Mouse (Mus musculus): ENCODE results near the gene Nynrin. TPM values are rescaled to one million over a fixed set of nuclear protein-coding genes. Genes with fewer than 3 reads are reported as not detected.

The Nynrin gene
- total RNA-seq (2012; rRNA removed), result 7.1 and 10.4 TPM in 2 replicates

DNA sequence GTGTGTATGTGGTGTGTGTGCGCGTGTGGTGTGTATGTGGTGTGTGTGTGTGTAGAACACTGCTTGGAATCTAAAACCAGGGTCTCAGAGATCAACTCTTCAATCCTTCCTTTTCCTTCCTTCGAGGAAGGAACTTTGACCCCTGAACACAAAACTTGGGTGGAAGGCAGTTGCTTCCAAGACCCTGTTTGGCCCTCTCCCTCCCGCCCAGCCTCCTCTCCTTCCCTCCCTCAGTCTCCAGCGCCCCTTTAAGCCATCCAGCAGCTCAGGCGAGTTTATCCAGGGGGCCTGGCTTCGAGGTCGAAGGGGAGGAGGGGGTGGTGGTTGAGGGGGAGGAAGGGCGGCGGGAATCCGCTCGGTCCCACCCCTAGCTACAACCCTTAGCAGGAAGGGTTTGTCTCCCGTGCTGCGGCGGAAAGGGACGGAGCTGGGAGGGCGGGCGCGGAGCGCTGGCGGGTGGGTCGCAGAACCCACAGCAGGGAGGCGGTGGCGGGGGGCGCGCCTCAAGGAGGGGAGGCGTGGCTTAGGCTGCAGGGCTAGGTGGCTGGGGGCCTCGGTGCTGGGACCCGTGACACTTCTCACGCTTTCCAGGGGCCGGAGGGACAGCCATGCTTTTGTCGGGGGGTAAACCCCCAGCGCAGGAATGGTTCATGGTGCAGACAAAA is at the start of gene Nynrin:
Gene Nynrin, plus strand, starts transcription at position 390 of the 665 bp plus-strand sequence.
- peak within 1 kb of the TSS; percentile 45 for H3K27ac ChIP-seq (ENCODE audit: insufficient read depth, low read depth, low read length, poor library complexity, severe bottlenecking)
- no peak for TF ChIP-seq HCFC1 (IDR thresholded peaks at IDR 0.05; ENCODE audit: borderline replicate concordance, insufficient read depth, low read length)
- TF ChIP-seq CHD2 (IDR thresholded peaks at IDR 0.05; ENCODE audit: low read depth, low read length), result no peak
- TF ChIP-seq ZNF384 (IDR thresholded peaks at IDR 0.05; ENCODE audit: low read depth, low read length), result no peak
- no peak for TF ChIP-seq MAFK (IDR thresholded peaks at IDR 0.05; ENCODE audit: insufficient read depth, low read depth, low read length)
- no peak for TF ChIP-seq ZC3H11A (IDR thresholded peaks at IDR 0.05; ENCODE audit: borderline replicate concordance, low read depth, low read length)

DNA sequence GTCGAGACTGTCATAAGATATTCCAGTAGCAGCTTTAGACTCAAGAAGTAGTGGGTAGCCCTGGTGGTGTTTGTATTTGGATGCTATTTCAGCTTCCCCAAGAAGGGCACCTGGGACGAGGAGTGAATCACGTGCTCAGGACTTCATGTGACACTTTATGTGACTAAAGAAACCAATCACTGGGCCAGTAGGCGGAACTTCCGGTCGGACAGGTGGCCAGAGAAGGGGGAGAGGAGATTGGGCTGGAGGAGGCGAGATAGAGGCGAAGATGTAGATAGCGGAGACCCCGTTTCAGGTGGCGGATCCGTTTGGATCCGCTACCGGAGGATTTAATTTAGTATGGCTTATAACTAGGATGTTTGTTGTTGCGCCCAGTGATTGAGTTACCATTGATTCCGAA is 38.9 kb upstream of the Nynrin start:
- no peak for TF ChIP-seq MAFK (IDR thresholded peaks at IDR 0.05; ENCODE audit: insufficient read depth, low read depth, low read length)
- no peak for TF ChIP-seq HCFC1 (IDR thresholded peaks at IDR 0.05; ENCODE audit: borderline replicate concordance, insufficient read depth, low read length)
- TF ChIP-seq CHD2 (IDR thresholded peaks at IDR 0.05; ENCODE audit: low read depth, low read length), result no peak
- no peak for TF ChIP-seq ZC3H11A (IDR thresholded peaks at IDR 0.05; ENCODE audit: borderline replicate concordance, low read depth, low read length)
- TF ChIP-seq ZNF384 (IDR thresholded peaks at IDR 0.05; ENCODE audit: low read depth, low read length), result no peak
- in situ Hi-C loops (cut with MboI; ENCODE audit: low sequenced_read_pairs in 2 of 2, unreplicated experiment in 2 of 2), result no loop called here
- H3K9ac ChIP-seq (ENCODE audit: insufficient read depth, low read depth, low read length, poor library complexity, severe bottlenecking), result peak overlapping the region; percentile 66
- peaks cover 2% of the 10 kb centered on the region; the same call in 1 of the 2 replicates for H3K9me3 ChIP-seq (ENCODE audit: control insufficient read depth, insufficient read depth, low read depth, low read length)
- H3K4me3 ChIP-seq (ENCODE audit: insufficient read depth in 1 of 2, low read depth in 1 of 2, low read length in 2 of 2, poor library complexity in 1 of 2, severe bottlenecking in 1 of 2), result peak overlapping the region; percentile 62 to 64
- no peaks in the 10 kb centered on the region for H3K36me3 ChIP-seq (ENCODE audit: control insufficient read depth, insufficient read depth, low read length, poor library complexity, severe bottlenecking)
- H3K4me1 ChIP-seq (ENCODE audit: control insufficient read depth in 2 of 2, insufficient read depth in 2 of 2, low read length in 2 of 2, poor library complexity in 1 of 2), result peaks cover 0 to 5% of the 10 kb centered on the region in 2 experiments; a peak in 1 of 4 replicates
- H3K27ac ChIP-seq (ENCODE audit: insufficient read depth, low read depth, low read length, poor library complexity, severe bottlenecking), result no peak overlapping the region
- no peak for DNase-seq (ENCODE audit: low read depth, low spot score)

More for the DNA sequence above, at the start of gene Nynrin:
- H3K36me3 ChIP-seq (ENCODE audit: control insufficient read depth, insufficient read depth, low read length, poor library complexity, severe bottlenecking), result no peaks in the 10 kb centered on the region
- H3K9ac ChIP-seq (ENCODE audit: insufficient read depth, low read depth, low read length, poor library complexity, severe bottlenecking), result peak within 1 kb of the TSS; percentile 56
- H3K4me3 ChIP-seq (ENCODE audit: insufficient read depth in 1 of 2, low read depth in 1 of 2, low read length in 2 of 2, poor library complexity in 1 of 2, severe bottlenecking in 1 of 2), result peak within 1 kb of the TSS; percentile 58 to 71
- in situ Hi-C loops (cut with MboI; ENCODE audit: low sequenced_read_pairs in 2 of 2, unreplicated experiment in 2 of 2), result no loop called here
- no peaks in the 10 kb centered on the region; the same call in 1 of the 2 replicates for H3K9me3 ChIP-seq (ENCODE audit: control insufficient read depth, insufficient read depth, low read depth, low read length)
- DNase-seq (ENCODE audit: low read depth, low spot score), result peak; percentile 59
- peaks cover 2 to 7% of the 10 kb centered on the region in 2 experiments; a peak in 2 of 4 replicates for H3K4me1 ChIP-seq (ENCODE audit: control insufficient read depth in 2 of 2, insufficient read depth in 2 of 2, low read length in 2 of 2, poor library complexity in 1 of 2)

DNA sequence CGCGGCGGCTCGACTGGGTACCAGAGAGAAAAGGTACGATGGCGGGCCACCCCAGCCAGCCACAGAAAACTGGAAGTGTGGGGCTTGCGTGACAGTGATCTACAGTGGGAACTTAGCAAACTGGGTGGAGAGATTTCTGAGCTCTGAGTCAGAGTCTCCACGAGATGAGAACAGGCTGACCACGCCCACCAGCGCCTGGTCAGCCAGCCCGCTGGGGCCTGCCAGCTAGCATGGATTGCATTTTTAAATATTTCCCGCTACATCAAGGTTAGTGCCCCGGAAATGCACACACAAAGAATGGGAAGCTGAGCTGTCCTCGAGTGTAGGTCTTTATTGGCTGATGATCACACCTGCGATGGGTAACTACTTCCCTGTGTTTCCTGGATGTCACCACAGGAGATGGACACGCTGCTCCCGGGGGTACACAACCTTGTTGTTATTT is 38.5 kb upstream of the Nynrin start:
- Histone ChIP-seq H3K9ac (ENCODE audit: insufficient read depth, low read depth, low read length, poor library complexity, severe bottlenecking) (peak overlapping the region; percentile 66), H3K27ac (ENCODE audit: insufficient read depth, low read depth, low read length, poor library complexity, severe bottlenecking) (no peak overlapping the region; the same call in 1 of the 2 replicates), H3K36me3 (ENCODE audit: control insufficient read depth, insufficient read depth, low read length, poor library complexity, severe bottlenecking) (no peaks in the 10 kb centered on the region), H3K4me3 (ENCODE audit: insufficient read depth in 1 of 2, low read depth in 1 of 2, low read length in 2 of 2, poor library complexity in 1 of 2, severe bottlenecking in 1 of 2) (peak overlapping the region; percentile 62 to 64), H3K9me3 (ENCODE audit: control insufficient read depth, insufficient read depth, low read depth, low read length) (peaks cover 2% of the 10 kb centered on the region; the same call in 1 of the 2 replicates), H3K4me1 (ENCODE audit: control insufficient read depth in 2 of 2, insufficient read depth in 2 of 2, low read length in 2 of 2, poor library complexity in 1 of 2) (peaks cover 0 to 5% of the 10 kb centered on the region in 2 experiments; a peak in 1 of 4 replicates)
- no peak for TF ChIP-seq HCFC1 (IDR thresholded peaks at IDR 0.05; ENCODE audit: borderline replicate concordance, insufficient read depth, low read length)
- TF ChIP-seq CHD2 (IDR thresholded peaks at IDR 0.05; ENCODE audit: low read depth, low read length), result no peak
- TF ChIP-seq ZNF384 (IDR thresholded peaks at IDR 0.05; ENCODE audit: low read depth, low read length), result no peak
- no peak for TF ChIP-seq MAFK (IDR thresholded peaks at IDR 0.05; ENCODE audit: insufficient read depth, low read depth, low read length)
- no peak for TF ChIP-seq ZC3H11A (IDR thresholded peaks at IDR 0.05; ENCODE audit: borderline replicate concordance, low read depth, low read length)
- DNase-seq (ENCODE audit: low read depth, low spot score), result no peak
- in situ Hi-C loops (cut with MboI; ENCODE audit: low sequenced_read_pairs in 2 of 2, unreplicated experiment in 2 of 2), result no loop called here

DNA sequence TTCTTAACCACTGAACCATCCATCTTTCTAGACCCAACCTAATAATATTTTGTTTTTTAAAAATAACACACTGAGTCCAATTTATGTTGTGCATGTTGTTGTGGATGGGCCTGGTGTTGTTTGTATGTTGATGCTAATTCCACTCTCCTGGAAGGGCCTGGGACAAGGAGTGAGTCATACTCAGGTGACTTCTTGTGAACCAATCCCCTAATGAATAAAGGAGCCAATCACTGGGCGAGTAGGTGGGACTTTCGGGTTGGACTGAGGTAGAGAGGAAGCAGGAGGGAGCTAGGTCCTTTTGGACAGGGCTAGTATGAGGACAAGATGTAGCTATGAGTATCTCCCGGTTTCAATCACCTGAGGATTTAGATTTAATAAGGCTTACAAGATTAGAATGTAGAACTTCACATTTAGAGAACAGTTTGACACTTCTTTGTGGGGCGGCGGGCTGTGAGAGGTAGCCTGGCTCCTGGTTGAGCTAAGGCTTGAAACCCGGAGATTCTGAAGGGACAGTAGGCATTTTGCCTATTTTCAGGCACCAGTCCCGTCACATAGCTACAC is 33.9 kb upstream of the Nynrin start:
- Histone ChIP-seq H3K4me1 (ENCODE audit: control insufficient read depth in 2 of 2, insufficient read depth in 2 of 2, low read length in 2 of 2, poor library complexity in 1 of 2) (peaks cover 0 to 5% of the 10 kb centered on the region in 2 experiments; a peak in 1 of 4 replicates), H3K9me3 (ENCODE audit: control insufficient read depth, insufficient read depth, low read depth, low read length) (no peaks in the 10 kb centered on the region), H3K4me3 (ENCODE audit: insufficient read depth in 1 of 2, low read depth in 1 of 2, low read length in 2 of 2, poor library complexity in 1 of 2, severe bottlenecking in 1 of 2) (no peak overlapping the region), H3K9ac (ENCODE audit: insufficient read depth, low read depth, low read length, poor library complexity, severe bottlenecking) (no peak overlapping the region), H3K36me3 (ENCODE audit: control insufficient read depth, insufficient read depth, low read length, poor library complexity, severe bottlenecking) (no peaks in the 10 kb centered on the region), H3K27ac (ENCODE audit: insufficient read depth, low read depth, low read length, poor library complexity, severe bottlenecking) (no peak overlapping the region)
- no peak for TF ChIP-seq MAFK (IDR thresholded peaks at IDR 0.05; ENCODE audit: insufficient read depth, low read depth, low read length)
- in situ Hi-C loops (cut with MboI; ENCODE audit: low sequenced_read_pairs in 2 of 2, unreplicated experiment in 2 of 2), result no loop called here
- no peak for DNase-seq (ENCODE audit: low read depth, low spot score)

Measured in ES-E14 (cell line).